Mouse (Mus musculus): Measurements from ENCODE around the gene Gpr89. TPM values are rescaled to one million over a fixed set of nuclear protein-coding genes. Genes with fewer than 3 reads are reported as not detected.

The Gpr89 gene
- polyA plus RNA-seq, 1 experiment from 2014 or later = 33.0 TPM

DNA sequence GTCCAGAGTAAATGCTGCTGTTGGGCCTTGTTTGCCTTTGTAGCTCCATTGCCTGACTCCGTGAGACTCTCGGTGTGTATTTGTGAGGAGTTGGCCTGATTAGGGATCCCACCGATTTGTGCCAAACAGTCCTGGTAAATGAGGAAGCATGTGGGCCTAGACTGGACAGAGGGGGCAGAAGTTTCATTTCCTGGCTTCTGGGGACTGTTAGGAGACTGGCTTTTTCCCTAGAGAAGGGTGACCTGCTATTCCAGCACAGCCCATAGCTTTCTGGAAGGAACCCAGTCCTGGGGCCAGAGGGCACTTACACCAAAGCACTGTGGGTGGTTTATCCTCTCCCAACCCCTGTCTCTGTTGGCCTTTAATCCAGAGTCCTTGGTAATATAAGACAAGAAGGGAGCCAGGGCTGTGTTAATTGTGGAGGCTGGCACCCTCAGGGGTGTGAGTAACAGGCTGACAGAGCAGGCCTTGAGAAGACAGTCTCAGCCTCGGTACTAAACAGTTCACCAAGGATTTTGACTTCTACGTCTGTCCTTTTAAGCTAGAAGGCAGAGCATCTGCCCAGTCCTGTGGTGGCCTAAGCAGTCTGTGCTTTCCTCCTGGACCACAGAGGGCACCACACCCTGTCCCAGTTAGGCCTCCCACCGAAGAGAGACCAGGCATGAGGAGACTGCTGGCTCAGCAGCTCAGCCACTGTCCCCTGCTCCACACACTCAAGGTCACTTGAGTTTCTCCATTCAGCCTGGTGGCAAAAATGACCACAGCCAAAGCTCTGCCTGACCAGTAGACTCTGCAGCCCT is 84.8 kb downstream of the Gpr89 start:
- H3K4me3 ChIP-seq (ENCODE audit: low read length) = no peak overlapping the region
- WGBS = 69% methylated on average over 6 of the region's 6 CpGs
- H3K9me3 ChIP-seq (ENCODE audit: control insufficient read depth, low read length) = 0 out of 2 replicates have a peak, but pooled peaks cover 4% of the 10 kb centered on the region
- H3K4me1 ChIP-seq (replicated peaks; ENCODE audit: control insufficient read depth, insufficient read depth, low read length) = no peaks in the 10 kb centered on the region
- H3K27ac ChIP-seq (ENCODE audit: low read length) = no peak overlapping the region
- H3K9ac ChIP-seq (ENCODE audit: low read length) = no peak overlapping the region
- no peaks in the 10 kb centered on the region for H3K36me3 ChIP-seq (ENCODE audit: control insufficient read depth, insufficient read depth, low read length)
- ATAC-seq (ENCODE audit: low read depth) = no peak
- no peak overlapping the region for H3K4me2 ChIP-seq (ENCODE audit: low read depth, low read length)
- no peaks in the 10 kb centered on the region for H3K27me3 ChIP-seq (ENCODE audit: control insufficient read depth, insufficient read depth, low read depth, low read length)

Other genes with a start within 250 kb of the Gpr89 start
- gene Ankrd35, start 235.2 kb downstream of the Gpr89 start, polyA plus RNA-seq (2015; fragmentation: Nextera tagmentation; extraction: Ambion mirVana) = 0.36 and 0.50 TPM in 2 replicates
- gene Pias3, start 209.0 kb downstream of the Gpr89 start, polyA plus RNA-seq (2015; fragmentation: Nextera tagmentation; extraction: Ambion mirVana) = 51.9 and 52.0 TPM in 2 replicates
- 7.2 and 8.2 TPM in 2 replicates for gene Nudt17, start 196.8 kb downstream of the Gpr89 start, polyA plus RNA-seq (2015; fragmentation: Nextera tagmentation; extraction: Ambion mirVana)
- gene Polr3c, start 177.7 kb downstream of the Gpr89 start, polyA plus RNA-seq (2015; fragmentation: Nextera tagmentation; extraction: Ambion mirVana) = 35.6 and 35.7 TPM in 2 replicates
- 45.7 and 47.8 TPM in 2 replicates for gene Rnf115, start 177.7 kb downstream of the Gpr89 start, polyA plus RNA-seq (2015; fragmentation: Nextera tagmentation; extraction: Ambion mirVana)
- gene Pdzk1, start 76.1 kb downstream of the Gpr89 start, polyA plus RNA-seq (2015; fragmentation: Nextera tagmentation; extraction: Ambion mirVana) = 0.64 TPM in 1 of 2 replicates, not detected in the other
- 0.40 and 1.8 TPM in 2 replicates for gene Cd160, start 76.0 kb downstream of the Gpr89 start, polyA plus RNA-seq (2015; fragmentation: Nextera tagmentation; extraction: Ambion mirVana)
- gene Gja5, start 653 bp downstream of the Gpr89 start, polyA plus RNA-seq (2015; fragmentation: Nextera tagmentation; extraction: Ambion mirVana) = 26.8 and 28.6 TPM in 2 replicates
- not detected in 2 replicates for gene Gja8, start 20.7 kb upstream of the Gpr89 start, polyA plus RNA-seq (2015; fragmentation: Nextera tagmentation; extraction: Ambion mirVana)

Data from lung, embryonic 16.5 days (tissue).